Mouse (Mus musculus) layer of hippocampus, adult 11-12 months (tissue): ENCODE data around the gene Nolc1.

Source experiments
- DNase-seq: peaks from one replicate; pipeline ENCODE4 v3.0.0; 2022; ENCODE audit warnings: low spot score

Gene Nolc1

DNA sequence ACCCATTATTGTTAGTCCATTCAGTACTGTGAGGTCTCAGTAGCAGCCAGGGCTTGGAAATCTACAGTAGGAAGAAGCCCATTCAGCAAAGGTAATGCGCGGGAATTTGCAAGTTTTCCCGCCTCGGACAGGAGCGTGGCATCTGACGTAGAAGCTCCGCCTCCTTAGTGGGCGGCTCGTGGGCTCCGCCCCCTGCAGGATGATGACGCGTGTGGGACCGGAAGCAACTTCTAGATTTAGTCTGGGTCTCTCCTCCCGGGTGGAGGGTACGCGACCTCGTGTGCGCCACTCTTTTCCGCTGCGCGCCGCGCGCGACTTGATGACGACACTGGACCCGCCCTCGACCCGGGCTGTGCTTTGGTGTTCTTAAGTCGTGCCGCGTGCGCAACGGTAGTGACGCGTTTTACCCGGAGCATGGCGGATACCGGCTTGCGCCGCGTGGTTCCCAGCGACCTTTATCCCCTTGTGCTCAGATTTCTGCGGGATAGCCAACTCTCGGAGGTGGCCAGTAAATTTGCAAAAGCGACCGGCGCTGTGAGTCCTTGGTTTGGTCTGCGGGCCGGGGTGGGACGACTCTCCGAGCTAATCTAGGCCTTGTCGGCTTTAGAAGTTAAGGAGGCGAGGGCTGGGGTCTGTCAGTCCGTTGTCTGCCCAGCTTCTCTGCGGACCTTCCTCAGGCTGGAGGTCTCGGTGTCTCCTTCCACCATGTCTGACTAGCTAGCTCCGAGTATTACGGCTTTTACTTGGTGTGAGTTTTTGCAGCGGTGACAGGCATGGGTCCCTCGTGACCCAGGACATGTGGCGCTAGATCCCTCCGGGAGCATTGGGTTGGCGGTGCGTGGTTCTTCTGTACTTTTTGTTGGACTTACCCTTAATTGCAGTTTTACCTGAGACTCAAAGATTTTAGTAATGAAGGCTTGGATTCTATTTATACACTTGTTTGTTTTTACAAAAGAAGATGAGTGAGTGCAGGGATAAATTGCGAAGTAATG, at the start of gene Nolc1:
Gene Nolc1 (plus strand): TSS at position 248 of the 992 bp plus-strand sequence.
- DNase-seq: peak; percentile 100

DNA sequence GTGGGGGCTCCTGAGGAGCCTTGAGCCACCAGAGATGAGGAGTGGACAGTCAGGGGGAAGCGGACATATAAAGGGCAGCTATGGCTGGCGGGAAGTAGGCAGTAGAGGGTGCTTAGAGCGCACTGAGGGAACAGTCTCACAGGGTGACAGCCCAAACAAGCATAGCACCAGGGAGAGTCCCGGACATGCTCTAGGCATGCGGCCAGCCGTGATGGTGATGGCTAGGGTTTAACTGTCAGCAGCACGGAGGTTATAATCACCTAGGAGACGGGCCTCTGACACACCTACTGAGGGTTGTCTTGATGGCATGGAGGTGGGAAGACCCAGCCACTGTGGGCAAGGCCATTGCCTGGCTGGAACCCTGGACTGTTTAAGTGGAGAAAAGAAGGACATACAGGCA, 49.1 kb upstream of the Nolc1 start:
- DNase-seq: no peak

DNA sequence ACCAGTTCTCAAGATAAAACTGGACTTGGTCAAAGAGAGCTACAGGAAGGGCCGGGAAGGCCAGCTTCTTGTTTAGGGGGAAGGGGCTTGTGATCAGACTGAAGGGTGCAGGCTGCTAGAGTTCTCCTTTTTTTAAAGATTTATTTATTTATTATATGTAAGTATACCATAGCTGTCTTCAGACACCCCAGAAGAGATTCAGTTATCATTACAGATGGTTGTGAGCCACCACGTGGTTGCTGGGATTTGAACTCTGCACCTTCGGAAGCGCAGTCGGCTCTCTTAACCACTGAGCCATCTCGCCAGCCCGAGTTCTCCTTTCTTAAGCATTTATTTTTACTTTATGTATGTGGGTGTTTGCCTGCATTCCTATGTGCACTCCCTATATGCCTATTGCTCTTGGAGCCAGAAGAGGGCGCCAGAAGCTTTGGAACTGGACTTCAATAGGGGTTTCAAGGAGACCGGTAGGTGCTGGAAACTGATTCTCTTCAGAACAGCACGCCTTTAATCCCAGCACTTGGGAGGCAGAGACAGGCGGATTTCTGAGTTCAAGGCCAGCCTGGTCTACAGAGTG, 46.8 kb upstream of the Nolc1 start:
- no peak for DNase-seq

DNA sequence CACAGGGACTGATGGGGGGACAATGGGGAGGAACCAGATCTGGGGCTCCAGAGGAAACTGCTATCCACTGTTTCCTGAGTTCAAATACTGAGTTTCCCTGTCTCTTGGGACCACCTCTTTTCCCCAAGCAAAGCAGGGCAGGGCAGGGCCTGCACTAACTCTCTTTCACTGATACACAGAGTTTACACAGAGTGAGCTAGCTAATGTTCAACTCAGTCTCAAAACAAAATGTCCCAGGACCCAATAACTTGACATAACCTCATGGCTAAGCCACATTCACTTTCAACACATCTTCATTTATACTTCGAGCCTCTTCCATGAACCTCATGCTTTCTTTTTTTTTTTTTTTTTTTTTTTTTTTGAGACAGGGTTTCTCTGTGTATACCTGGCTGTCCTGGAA, 46.0 kb upstream of the Nolc1 start:
- no peak for DNase-seq

DNA sequence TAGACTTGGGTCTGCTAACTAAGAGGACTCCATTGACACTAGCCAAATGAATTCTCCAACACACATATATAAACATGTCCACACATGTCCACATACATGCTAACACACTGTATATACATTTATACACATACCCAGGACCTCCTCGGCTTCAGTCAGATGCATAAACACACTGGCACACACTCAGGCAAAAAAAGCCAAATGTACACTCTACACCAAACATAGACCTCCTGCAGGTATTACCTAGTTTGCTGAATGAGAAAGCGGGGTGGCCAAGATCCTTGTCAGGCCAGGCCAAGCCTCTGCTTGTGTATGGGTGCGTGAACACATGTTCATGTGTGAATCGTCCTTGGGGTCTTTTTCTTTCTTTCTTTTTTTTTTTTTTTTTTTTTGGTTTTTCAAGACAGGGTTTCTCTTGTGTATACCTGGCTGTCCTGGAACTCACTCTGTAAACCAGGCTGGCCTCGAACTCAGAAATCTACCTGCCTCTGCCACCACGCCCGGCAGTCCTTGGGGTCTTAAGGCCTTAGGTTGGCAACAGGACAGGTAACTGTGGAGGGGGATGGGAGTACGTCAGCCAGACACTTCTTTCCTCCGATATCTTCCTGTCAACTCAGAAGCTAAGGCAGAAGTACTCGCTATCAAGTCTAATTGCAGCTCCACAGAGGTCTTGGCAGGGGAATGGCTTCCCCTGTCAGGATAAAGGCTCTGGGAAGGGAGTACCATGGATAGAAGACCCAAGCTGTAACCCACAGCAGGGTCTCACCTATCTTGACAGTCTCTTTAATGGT, 45.3 kb upstream of the Nolc1 start:
- DNase-seq: no peak

DNA sequence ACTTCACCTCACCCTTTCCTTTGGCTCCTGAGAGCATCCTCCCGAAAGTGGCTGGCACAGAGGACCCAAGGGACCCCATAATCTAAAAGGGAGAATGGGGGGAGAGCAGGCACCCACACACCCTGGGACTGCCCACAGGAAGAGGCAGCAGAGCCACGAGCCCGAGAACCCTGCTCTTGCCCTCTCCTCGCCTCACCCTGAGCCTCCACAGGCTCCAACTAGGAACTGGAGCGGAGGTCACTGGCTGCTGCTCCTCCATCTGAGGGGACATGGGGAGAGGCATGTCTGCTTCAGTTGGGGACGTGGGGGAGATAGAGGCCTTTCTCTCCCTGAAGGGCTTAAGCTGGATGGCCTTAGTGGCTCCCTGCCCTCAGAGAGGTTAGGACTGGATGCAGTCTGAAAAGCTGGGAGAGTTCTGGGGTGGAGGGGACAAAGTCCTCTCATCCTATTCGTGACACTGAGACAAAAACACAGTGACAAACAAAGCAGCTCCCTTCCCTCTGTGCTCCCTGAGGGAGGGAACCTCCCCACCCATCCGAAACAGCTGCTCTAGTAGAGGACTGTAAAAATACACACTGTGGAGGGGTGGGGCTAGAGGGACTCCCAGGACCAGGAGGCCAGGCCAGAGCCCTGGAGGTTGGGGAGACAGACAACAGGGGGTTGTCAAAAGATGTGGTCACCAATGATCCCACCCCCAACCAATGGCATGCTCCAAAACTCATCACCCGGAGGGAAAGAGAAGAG, 43.8 kb upstream of the Nolc1 start:
- DNase-seq: no peak

DNA sequence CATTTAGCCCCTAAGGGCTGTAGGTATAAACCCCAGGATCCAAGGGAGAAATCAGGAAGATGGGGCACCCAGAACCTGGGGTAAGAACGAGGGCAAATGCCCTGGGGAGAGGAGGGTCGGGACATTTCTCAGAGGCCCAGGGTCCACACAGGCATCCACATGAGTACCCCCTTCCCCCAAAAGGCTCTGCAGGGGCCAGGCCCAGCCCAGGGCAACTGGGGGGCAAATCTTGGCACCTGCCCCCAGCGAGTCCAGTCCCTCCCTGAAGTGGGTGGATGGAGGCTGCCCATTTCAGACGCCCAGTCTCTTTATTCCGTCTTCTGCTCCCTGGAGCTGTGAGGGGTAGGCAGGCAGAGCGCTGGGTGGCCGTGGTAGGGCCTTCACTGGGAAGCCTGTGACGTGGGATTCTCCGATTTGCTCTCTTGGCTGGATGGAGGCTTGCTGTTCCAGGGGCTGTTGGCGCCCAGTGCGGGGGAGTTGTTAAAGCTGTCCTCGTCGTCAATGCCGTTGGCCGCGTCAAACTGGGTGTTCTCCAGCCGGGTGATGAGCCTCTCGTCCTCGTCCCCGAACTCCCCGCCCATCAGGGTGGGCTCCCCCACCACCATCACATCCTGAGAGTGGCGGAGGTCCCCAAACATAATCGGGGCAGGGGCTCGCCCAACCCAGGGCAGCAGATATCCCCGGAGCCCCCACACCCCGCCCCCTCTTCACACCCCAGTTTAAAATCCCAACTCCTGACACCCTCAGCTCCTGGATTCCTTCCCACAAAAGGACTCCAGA, 42.7 kb upstream of the Nolc1 start:
- DNase-seq: no peak

DNA sequence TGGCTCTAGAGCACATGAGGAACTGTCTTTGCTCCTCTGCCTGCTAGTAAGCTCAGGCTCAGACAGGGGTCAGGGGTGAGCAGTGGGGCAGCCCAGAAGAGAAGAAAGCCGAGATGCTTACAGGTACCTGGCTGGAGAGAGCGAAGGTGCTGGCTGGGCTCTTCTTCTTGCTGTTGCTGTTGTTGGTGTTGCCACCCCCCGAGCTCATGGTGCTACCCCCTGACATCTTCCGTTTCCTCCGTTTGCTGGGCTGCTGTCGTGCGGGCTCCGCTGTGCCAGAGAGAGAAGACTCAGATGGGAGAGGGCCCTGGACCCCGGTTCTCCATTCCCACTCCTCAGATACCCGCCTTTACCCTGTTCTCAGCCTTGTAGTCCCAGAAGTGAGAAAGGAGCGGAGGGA, 41.8 kb upstream of the Nolc1 start:
- DNase-seq: no peak

DNA sequence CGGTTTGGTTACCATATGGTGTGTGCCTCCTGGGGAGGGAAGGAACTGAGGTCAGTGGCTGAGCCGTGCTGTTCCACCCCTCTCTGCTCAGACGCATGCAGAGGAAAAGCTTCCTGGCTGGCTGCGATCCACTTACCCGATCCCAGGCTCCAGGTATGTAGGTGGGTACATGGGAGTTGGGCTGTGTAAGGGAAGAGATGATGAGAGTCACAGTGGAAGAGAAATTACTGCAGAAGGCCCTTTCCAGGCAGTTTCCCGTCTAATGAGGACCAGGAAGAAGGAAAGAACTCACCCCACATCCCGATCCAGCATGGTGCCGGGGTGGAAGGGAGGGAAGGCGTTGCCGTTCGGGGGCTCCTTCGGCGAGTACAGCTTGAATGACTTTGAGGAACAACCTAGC, 39.7 kb upstream of the Nolc1 start:
- DNase-seq: no peak

DNA sequence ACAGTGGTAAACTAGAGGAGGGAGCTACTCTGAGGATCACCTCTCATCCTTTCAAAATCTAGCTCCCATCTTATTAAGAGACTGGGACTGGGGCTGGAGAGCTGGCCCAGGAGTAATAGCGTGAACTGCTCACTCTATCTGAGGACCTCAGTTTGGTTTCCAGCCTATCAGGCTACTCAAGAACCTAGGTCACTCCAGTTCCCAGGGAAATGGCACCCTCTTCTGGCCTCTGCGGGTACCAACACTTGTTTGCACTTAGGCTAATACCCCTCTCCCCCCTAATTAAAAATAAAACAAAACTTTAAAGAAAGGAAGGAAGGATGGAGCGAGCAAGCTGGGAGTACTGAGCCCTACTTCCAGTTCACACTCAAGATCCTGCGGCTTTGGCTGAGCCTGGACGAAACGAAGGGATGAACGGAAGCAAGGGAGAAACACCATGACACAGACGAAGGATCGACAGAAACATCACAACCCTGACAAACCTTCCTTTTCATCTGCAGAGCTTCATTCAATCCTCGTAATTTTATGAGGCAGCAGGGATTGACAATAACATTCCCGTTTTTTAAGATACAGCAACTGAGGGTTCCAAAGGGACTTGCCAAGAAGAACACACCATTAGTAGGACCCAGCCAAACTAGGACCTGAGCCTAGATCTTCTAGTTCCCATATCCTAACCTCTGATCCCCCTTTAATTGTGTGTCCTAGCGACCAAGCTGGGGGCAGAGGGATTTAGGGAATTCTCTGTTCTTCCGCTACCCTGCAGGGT, 39.0 kb upstream of the Nolc1 start:
- no peak for DNase-seq

DNA sequence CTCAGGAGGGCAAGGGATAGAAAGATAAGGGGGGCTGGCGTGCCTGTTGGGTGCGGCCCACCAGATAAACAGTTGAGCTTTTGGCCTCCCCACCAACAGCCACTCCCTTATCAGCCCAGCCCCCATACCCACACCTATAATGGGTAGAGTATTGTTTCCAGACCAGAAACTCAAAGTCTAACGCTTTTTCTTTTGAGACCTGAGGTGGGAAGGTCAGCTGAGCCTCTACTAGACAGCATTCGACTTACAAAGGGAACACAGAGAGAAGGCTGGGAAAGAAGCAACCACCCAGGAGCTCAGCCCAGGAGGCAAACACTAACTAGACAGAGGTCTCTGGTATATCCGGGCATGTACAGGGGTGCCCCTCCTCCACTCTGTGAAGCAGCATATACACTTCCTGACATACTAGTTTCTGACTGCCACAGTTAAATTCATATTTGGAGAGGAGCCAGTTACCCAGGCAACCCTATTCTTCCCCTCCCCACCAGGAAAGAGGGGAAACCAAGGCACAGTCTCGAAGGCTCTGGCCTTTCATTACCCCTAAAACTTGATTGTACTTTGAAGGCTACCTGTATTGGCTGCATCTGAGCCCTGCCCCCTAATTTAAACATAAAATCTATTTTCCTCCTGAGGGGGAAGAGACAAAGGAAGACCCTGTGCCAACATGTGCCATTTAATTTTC, 38.3 kb upstream of the Nolc1 start:
- no peak for DNase-seq

DNA sequence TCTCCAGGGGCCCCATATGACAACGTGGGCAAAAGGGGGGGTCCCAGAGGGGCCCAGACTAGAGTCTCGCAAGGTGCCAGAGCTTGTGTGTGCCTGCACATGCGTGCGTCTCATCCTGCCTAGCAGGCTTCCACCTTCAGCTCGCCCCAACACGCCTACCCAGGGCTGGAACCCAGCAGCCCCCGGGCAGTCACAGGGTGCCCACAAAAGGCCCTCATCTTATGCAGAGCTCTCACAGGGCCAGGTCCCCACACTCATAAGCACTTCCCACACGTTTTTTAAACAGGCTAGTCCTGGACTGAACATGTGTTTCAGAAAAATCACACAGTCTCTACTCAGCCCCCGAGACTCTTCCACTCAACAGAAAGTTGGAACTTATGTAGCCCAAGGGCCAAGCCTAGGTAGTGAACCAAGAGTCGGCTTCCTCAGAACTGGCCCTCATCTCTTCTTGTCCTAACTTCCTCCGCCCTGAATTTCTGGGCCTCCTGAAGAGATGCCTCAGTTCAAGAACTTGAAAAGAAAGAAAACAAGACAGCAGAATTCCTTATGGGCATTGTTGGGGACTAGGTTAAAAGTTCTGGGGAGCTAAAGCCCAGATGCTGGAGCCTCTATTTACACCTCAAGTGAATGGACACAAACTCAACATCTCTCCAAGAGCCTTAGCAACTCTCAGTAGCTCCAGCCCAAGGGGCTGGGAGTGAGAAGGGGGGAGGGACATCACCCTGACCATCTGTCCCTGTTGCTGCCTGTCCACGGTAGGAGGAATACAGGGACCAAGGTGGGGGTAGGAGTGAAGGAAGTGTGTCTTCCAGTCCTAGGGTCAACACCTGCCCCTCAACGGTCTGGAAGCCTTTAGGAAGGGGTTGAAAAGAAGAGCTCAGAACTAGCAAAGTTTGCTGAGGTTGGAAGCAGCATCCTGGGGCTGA, 37.5 kb upstream of the Nolc1 start:
- DNase-seq: no peak

DNA sequence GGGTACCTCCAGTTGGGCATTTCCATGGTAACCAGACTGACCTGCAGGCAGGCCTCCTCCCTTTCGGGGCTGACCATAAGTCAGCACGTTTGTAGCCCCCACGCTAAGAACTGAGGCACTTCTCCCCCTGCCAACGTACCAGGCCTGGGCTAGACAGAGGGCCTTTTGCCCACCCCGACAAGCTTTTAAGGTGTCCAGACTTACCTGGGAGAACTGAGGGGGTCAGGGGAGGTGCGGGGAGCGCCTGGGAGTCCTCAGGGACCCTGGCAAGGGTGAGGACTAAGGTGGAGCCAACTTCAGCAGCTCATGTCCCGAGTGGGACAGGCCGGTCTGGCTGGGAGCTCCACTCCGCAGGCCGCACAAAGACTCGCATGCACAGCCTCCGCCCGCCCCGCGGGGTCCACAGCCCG, 36.8 kb upstream of the Nolc1 start:
- DNase-seq: no peak

DNA sequence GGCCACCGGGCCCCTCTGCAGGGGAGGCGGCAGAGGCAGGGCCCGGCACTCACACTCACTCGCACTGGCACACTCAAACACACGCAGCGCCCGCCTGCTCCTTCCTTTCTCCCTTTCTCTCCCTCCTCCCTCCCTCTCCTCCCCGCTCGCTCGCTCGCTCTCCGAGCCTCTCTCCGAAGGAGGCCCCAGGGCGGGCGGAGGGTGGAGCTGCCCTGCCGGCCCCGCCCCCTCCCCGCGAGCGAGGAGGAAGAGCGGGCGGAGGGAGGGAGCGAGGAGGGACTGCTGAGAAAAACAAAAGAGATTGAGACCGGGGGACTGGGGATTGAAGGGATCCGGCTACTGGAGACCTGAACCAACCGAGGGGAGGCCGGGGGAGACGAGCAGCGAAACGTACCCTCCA, 36.2 kb upstream of the Nolc1 start:
- peak; percentile 79 for DNase-seq

DNA sequence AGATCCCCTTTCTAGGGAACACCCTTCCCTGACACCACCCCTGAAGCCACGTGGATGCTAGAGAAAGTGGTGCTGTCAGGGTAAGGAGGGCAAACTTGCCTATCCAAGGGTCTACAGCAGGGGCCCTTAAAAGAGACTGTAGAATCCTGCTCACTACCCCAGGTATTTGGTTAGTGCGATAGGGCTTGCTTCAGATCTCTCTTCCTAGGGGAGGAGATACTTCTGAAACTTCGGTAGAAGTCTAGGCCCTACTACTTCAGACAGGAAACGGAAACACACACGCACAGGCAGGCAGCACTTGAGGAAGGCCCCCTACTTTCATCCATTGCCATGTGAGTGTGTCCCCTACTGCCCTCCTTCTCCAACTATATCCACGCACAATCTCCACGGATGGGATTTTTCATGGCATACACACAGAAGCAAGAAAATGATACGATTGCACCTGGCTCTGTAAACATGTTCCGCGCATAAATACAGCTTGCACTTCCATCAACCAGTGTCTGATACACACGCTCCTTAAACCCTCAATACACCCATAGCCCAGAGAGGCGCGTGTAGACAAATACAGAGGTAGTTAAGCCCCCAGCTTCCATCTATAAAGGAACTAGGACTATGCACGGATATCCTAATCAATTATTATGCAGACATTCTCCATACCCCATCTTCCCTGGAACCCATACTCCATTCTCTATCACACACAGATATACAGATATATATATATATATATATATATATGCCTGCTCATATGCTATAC, 35.3 kb upstream of the Nolc1 start:
- no peak for DNase-seq

DNA sequence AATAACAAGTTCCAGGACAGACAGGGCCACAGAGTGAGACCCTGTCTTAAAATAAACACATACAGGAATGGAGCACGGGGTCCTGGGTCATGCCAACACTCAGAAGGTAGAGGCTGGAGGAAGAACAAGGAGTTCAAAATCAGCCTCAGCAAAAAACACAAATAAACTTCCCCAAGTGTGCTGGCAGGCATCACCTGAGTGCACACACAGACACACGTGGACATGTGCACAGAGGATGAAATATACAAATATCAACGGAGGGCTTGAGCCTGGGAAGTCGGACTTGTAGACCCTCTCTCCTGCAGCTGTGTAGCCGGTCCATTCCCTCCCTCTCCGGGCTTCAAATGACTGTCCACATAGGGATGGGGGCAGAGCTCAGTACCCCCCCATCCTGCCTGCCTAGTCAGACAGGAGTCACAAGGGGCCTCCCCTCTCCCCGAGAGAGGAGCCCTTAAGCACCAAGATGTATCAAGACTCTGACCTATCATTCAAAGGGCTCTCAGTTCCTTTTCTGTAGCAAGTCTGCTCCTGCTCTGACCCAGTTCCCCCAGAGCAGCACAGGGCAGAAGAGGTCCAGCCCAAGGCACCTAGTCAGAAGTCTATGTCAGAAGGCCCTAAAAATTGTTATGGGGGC, 34.2 kb upstream of the Nolc1 start:
- no peak for DNase-seq

DNA sequence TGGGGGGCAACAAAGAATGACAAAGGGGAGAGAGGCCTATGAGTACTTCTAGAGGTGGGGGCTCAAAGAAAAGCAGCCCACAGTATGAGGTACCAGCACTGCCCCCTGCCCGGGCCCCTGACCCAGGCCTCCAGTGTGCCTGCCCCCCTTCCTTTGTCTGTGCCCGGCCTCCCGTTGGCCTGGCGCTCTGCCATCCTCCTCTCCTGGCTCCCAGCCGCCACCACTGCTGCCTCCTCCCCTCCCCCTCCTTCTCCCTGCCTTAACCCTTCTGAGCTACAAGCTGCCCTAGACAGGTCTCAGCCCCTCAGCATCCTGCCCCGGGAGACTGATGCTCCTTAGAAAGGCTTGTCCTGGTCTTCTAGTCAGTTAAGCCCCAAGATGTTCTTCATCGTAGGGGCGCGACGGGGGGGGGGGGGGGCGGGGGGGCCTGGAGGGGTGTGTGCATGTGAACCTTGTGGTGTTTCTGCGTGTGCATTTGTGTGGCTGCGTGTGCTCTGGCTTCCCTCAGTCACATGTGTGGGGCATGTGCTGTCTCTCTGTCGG, 33.7 kb upstream of the Nolc1 start:
- DNase-seq: peak; percentile 87
